Mouse (Mus musculus): Measurements from ENCODE around the gene Pglyrp1. TPM values are rescaled to one million over a fixed set of nuclear protein-coding genes. Genes with fewer than 3 reads are reported as not detected.

Gene Pglyrp1
- polyA plus RNA-seq, 1 experiment = 0.14 TPM

- no peaks in the 10 kb centered on the region for H3K36me3 ChIP-seq (ENCODE audit: control insufficient read depth, insufficient read depth, low read length)
- H3K27me3 ChIP-seq (ENCODE audit: control insufficient read depth, insufficient read depth, low read length) = no peaks in the 10 kb centered on the region
- no peak overlapping the region for H3K27ac ChIP-seq (ENCODE audit: control insufficient read depth, insufficient read depth, low read depth, low read length)
- TF ChIP-seq CTCF (IDR thresholded peaks at IDR 0.05; ENCODE audit: control insufficient read depth, insufficient read depth, insufficient replicate concordance, low read depth, low read length) (no peak), POLR2A (IDR thresholded peaks at IDR 0.05; ENCODE audit: control insufficient read depth, low read depth, low read length) (no peak)
- H3K4me1 ChIP-seq (ENCODE audit: control insufficient read depth, insufficient read depth, low read length) = peaks cover 2% of the 10 kb centered on the region; the same call in 1 of the 2 replicates
- H3K4me3 ChIP-seq (ENCODE audit: control insufficient read depth, low read depth, low read length) = no peak overlapping the region
These were observed 1.1 kb downstream of the Pglyrp1 start for GRCm38 (mm10) chr7:18872014-18872802.

GRCm38 (mm10) chr7:18872816-18873215, 1.7 kb downstream of the Pglyrp1 start:
- Histone ChIP-seq H3K27me3 (ENCODE audit: control insufficient read depth, insufficient read depth, low read length) (no peaks in the 10 kb centered on the region), H3K4me1 (ENCODE audit: control insufficient read depth, insufficient read depth, low read length) (peaks cover 2% of the 10 kb centered on the region; the same call in 1 of the 2 replicates), H3K4me3 (ENCODE audit: control insufficient read depth, low read depth, low read length) (peak overlapping the region; percentile 13; the same call in 1 of the 2 replicates), H3K36me3 (ENCODE audit: control insufficient read depth, insufficient read depth, low read length) (no peaks in the 10 kb centered on the region), H3K27ac (ENCODE audit: control insufficient read depth, insufficient read depth, low read depth, low read length) (no peak overlapping the region)
- no peak for TF ChIP-seq CTCF (IDR thresholded peaks at IDR 0.05; ENCODE audit: control insufficient read depth, insufficient read depth, insufficient replicate concordance, low read depth, low read length)
- TF ChIP-seq POLR2A (IDR thresholded peaks at IDR 0.05; ENCODE audit: control insufficient read depth, low read depth, low read length) = no peak

DNA sequence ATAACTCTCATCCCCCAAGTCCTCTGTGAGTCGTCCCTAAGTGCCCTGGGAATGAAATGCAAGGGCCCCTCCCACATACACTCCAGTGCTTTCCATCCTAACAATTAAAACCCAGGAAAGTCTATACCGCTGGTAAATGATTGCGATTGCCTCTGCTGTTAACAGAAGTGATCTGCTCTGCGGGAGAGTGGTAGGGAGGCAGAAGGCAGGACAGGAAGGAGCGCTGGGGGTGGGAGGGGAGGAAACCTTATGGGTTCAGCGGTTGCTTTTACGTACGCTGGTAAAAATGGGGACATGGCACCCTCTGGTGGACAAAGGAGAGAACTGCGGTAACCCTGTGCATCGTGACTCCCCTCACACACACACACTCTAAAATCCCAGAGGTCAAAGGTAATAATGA, 2.1 kb downstream of the Pglyrp1 start:
- no peaks in the 10 kb centered on the region for H3K27me3 ChIP-seq (ENCODE audit: control insufficient read depth, insufficient read depth, low read length)
- H3K4me3 ChIP-seq (ENCODE audit: control insufficient read depth, low read depth, low read length) = peak overlapping the region; percentile 13
- no peaks in the 10 kb centered on the region for H3K36me3 ChIP-seq (ENCODE audit: control insufficient read depth, insufficient read depth, low read length)
- H3K4me1 ChIP-seq (ENCODE audit: control insufficient read depth, insufficient read depth, low read length) = peaks cover 2% of the 10 kb centered on the region; the same call in 1 of the 2 replicates
- no peak overlapping the region for H3K27ac ChIP-seq (ENCODE audit: control insufficient read depth, insufficient read depth, low read depth, low read length)
- no peak for TF ChIP-seq POLR2A (IDR thresholded peaks at IDR 0.05; ENCODE audit: control insufficient read depth, low read depth, low read length)
- TF ChIP-seq CTCF (IDR thresholded peaks at IDR 0.05; ENCODE audit: control insufficient read depth, insufficient read depth, insufficient replicate concordance, low read depth, low read length) = peak; percentile 90; the same call in 1 of the 2 replicates

DNA sequence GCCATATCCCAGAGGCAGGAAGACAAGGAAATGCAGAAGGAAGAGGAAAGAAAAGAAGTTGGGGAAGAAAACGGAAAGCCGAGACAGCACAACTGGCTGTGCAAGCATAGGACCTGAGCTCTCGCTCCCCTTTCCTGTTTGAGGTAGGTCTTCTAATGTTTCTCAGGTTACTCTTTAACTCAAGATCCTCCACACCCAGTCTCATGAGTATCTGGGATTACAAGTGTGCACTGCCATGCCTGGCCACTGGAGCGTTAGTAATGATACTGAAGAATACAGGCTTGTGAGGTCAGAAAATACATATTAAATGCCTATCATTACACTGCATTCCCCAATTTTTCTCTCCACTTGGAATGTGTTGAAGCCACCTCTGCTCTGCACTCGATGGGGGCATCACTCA, 4.2 kb downstream of the Pglyrp1 start:
- TF ChIP-seq CTCF (IDR thresholded peaks at IDR 0.05; ENCODE audit: control insufficient read depth, insufficient read depth, insufficient replicate concordance, low read depth, low read length) (no peak), POLR2A (IDR thresholded peaks at IDR 0.05; ENCODE audit: control insufficient read depth, low read depth, low read length) (no peak)
- Histone ChIP-seq H3K4me3 (ENCODE audit: control insufficient read depth, low read depth, low read length) (no peak overlapping the region), H3K4me1 (ENCODE audit: control insufficient read depth, insufficient read depth, low read length) (peaks cover 2% of the 10 kb centered on the region; the same call in 1 of the 2 replicates), H3K27me3 (ENCODE audit: control insufficient read depth, insufficient read depth, low read length) (no peaks in the 10 kb centered on the region), H3K36me3 (ENCODE audit: control insufficient read depth, insufficient read depth, low read length) (no peaks in the 10 kb centered on the region), H3K27ac (ENCODE audit: control insufficient read depth, insufficient read depth, low read depth, low read length) (no peak overlapping the region)

GRCm38 (mm10) chr7:18878691-18879090, 7.6 kb downstream of the Pglyrp1 start:
- Histone ChIP-seq H3K4me3 (ENCODE audit: control insufficient read depth, low read depth, low read length) (no peak overlapping the region), H3K4me1 (ENCODE audit: control insufficient read depth, insufficient read depth, low read length) (no peaks in the 10 kb centered on the region), H3K36me3 (ENCODE audit: control insufficient read depth, insufficient read depth, low read length) (no peaks in the 10 kb centered on the region), H3K27ac (ENCODE audit: control insufficient read depth, insufficient read depth, low read depth, low read length) (no peak overlapping the region), H3K27me3 (ENCODE audit: control insufficient read depth, insufficient read depth, low read length) (no peaks in the 10 kb centered on the region)
- TF ChIP-seq POLR2A (IDR thresholded peaks at IDR 0.05; ENCODE audit: control insufficient read depth, low read depth, low read length) (no peak), CTCF (IDR thresholded peaks at IDR 0.05; ENCODE audit: control insufficient read depth, insufficient read depth, insufficient replicate concordance, low read depth, low read length) (no peak)

GRCm38 (mm10) chr7:18883991-18884744, 13.0 kb downstream of the Pglyrp1 start:
- Histone ChIP-seq H3K27ac (ENCODE audit: control insufficient read depth, insufficient read depth, low read depth, low read length) (no peak overlapping the region), H3K4me3 (ENCODE audit: control insufficient read depth, low read depth, low read length) (no peak overlapping the region), H3K36me3 (ENCODE audit: control insufficient read depth, insufficient read depth, low read length) (no peaks in the 10 kb centered on the region), H3K4me1 (ENCODE audit: control insufficient read depth, insufficient read depth, low read length) (no peaks in the 10 kb centered on the region), H3K27me3 (ENCODE audit: control insufficient read depth, insufficient read depth, low read length) (no peaks in the 10 kb centered on the region)
- no peak for TF ChIP-seq POLR2A (IDR thresholded peaks at IDR 0.05; ENCODE audit: control insufficient read depth, low read depth, low read length)
- TF ChIP-seq CTCF (IDR thresholded peaks at IDR 0.05; ENCODE audit: control insufficient read depth, insufficient read depth, insufficient replicate concordance, low read depth, low read length) = no peak

GRCm38 (mm10) chr7:18884745-18885422, 13.8 kb downstream of the Pglyrp1 start:
- Histone ChIP-seq H3K36me3 (ENCODE audit: control insufficient read depth, insufficient read depth, low read length) (no peaks in the 10 kb centered on the region), H3K4me1 (ENCODE audit: control insufficient read depth, insufficient read depth, low read length) (no peaks in the 10 kb centered on the region), H3K27ac (ENCODE audit: control insufficient read depth, insufficient read depth, low read depth, low read length) (no peak overlapping the region), H3K27me3 (ENCODE audit: control insufficient read depth, insufficient read depth, low read length) (no peaks in the 10 kb centered on the region), H3K4me3 (ENCODE audit: control insufficient read depth, low read depth, low read length) (no peak overlapping the region)
- TF ChIP-seq CTCF (IDR thresholded peaks at IDR 0.05; ENCODE audit: control insufficient read depth, insufficient read depth, insufficient replicate concordance, low read depth, low read length) (no peak), POLR2A (IDR thresholded peaks at IDR 0.05; ENCODE audit: control insufficient read depth, low read depth, low read length) (no peak)
